ENCODE assay signal across 10 mouse cellular contexts in the genomic region with DNA sequence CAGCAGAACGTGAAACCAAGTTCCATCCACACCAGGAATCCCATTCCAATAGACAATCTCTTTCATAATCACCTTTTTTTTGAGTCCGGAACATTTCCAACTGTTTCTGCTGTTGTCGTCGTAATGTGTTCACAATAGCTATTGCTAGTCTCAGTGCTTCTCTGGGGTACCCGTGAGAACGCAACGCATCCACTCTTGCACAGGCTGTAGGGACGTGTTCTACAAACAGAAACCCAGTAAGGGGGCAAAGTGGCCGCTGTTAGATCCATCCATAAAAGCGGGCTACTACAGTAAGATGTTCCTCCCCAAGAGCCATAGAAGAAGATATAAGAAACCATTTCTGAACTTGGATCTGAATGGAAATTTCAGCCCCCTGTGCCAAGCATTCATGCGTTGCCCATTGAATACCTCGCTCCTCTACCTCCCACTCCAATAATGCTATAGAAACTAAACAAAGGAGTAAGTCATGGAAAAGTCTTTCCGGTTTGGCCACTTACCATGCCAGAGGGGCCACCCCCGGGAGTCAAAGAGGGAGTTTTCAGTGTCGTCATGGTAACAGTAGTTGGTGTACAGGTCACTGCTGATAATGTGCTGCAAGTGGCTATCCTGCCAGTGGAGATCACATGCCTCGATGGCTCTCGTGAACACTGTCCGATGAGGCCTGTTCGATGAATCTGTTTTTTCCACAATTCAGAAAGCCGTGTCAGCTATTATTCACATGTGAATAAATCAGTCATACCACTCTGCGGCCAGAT.
DNase-seq lines count a peak whose midpoint lies in the region; ATAC-seq lines count a peak whose summit lies in the region.
"Had no signal": no experiment of that assay in that cellular context is flagged by ENCODE, and none has a peak within 500 bp of the region (broad histone marks: within the 10 kb centered on the region; RNA-seq: fewer than 3 reads in every experiment).

No protein-coding gene starts in this region.

- no peaks in the 10 kb centered on the region for H3K27me3 ChIP-seq in kidney, embryonic 15.5 days
- no peaks in the 10 kb centered on the region for H3K27me3 ChIP-seq in hindbrain, embryonic 12.5 days
- H3K27me3 ChIP-seq in midbrain, embryonic 15.5 days (replicated peaks) = no peaks in the 10 kb centered on the region
- no peaks in the 10 kb centered on the region for H3K27me3 ChIP-seq in stomach, embryonic 15.5 days (replicated peaks)
- H3K27me3 ChIP-seq: embryonic facial prominence, embryonic 13.5 days had no signal

- peaks cover 76% of the 10 kb centered on the region for H3K36me3 ChIP-seq in kidney, embryonic 15.5 days
- H3K36me3 ChIP-seq in hindbrain, embryonic 12.5 days = peaks cover 24% of the 10 kb centered on the region
- H3K36me3 ChIP-seq in midbrain, embryonic 15.5 days (replicated peaks) = 0 out of 2 replicates have a peak, but pooled peaks cover 4% of the 10 kb centered on the region
- peaks cover 7% of the 10 kb centered on the region; the same call in 1 of the 2 replicates for H3K36me3 ChIP-seq in stomach, embryonic 15.5 days

- no peak for DNase-seq in kidney, adult 8-10 months
- no peak for DNase-seq in frontal cortex, postnatal 14 days (ENCODE audit: low spot score in 2 of 2)
- DNase-seq in urinary bladder, postnatal 14 days (ENCODE audit: low spot score) = no peak

- H3K4me3 ChIP-seq in kidney, embryonic 15.5 days (replicated peaks) = no peak overlapping the region
- H3K4me3 ChIP-seq in hindbrain, embryonic 12.5 days = no peak overlapping the region
- H3K4me3 ChIP-seq in midbrain, embryonic 15.5 days = no peak overlapping the region
- no peak overlapping the region for H3K4me3 ChIP-seq in stomach, embryonic 15.5 days (replicated peaks)
- H3K4me3 ChIP-seq: embryonic facial prominence, embryonic 13.5 days had no signal

- H3K27ac ChIP-seq in kidney, embryonic 15.5 days = 0 out of 2 replicates have a peak overlapping the region, but pooled peaks have one; percentile 45
- peak overlapping the region; percentile 24; the same call in 1 of the 2 replicates for H3K27ac ChIP-seq in hindbrain, embryonic 12.5 days
- H3K27ac ChIP-seq in midbrain, embryonic 15.5 days = no peak overlapping the region
- no peak overlapping the region for H3K27ac ChIP-seq in stomach, embryonic 15.5 days
- H3K27ac ChIP-seq: embryonic facial prominence, embryonic 13.5 days; liver, embryonic 14.5 days had no signal

- peak; percentile 49; the same call in 1 of the 2 replicates for ATAC-seq in kidney, embryonic 15.5 days (replicated peaks; ENCODE audit: low FRiP score)
- peak; percentile 81 for ATAC-seq in hindbrain, embryonic 12.5 days (ENCODE audit: low FRiP score)
- peak; percentile 24; the same call in 1 of the 2 replicates for ATAC-seq in midbrain, embryonic 15.5 days (replicated peaks)
- ATAC-seq in stomach, embryonic 15.5 days (ENCODE audit: insufficient read depth, low FRiP score, low read depth) = peak; percentile 73; the same call in 1 of the 2 replicates
- ATAC-seq in monocyte, adult 5-6 weeks (replicated peaks; ENCODE audit: insufficient number of reproducible peaks, low FRiP score, low TSS enrichment, poor library complexity, severe bottlenecking) = no peak

- no peaks in the 10 kb centered on the region for H3K9me3 ChIP-seq in kidney, embryonic 15.5 days (replicated peaks)
- no peaks in the 10 kb centered on the region for H3K9me3 ChIP-seq in hindbrain, embryonic 12.5 days (replicated peaks)
- no peaks in the 10 kb centered on the region for H3K9me3 ChIP-seq in midbrain, embryonic 15.5 days
- H3K9me3 ChIP-seq in stomach, embryonic 15.5 days = no peaks in the 10 kb centered on the region
- H3K9me3 ChIP-seq: embryonic facial prominence, embryonic 13.5 days had no signal

- H3K4me1 ChIP-seq in kidney, embryonic 15.5 days = 0 out of 2 replicates have a peak, but pooled peaks cover 8% of the 10 kb centered on the region
- peaks cover 20% of the 10 kb centered on the region for H3K4me1 ChIP-seq in hindbrain, embryonic 12.5 days
- H3K4me1 ChIP-seq in midbrain, embryonic 15.5 days = peaks cover 8% of the 10 kb centered on the region
- no peaks in the 10 kb centered on the region for H3K4me1 ChIP-seq in stomach, embryonic 15.5 days
- H3K4me1 ChIP-seq: embryonic facial prominence, embryonic 13.5 days had no signal

- H3K9ac ChIP-seq in kidney, embryonic 15.5 days = no peak overlapping the region
- H3K9ac ChIP-seq in hindbrain, embryonic 12.5 days = no peak overlapping the region
- no peak overlapping the region for H3K9ac ChIP-seq in midbrain, embryonic 15.5 days
- no peak overlapping the region for H3K9ac ChIP-seq in stomach, embryonic 15.5 days
- H3K9ac ChIP-seq: embryonic facial prominence, embryonic 13.5 days; liver, embryonic 14.5 days had no signal

- H3K4me2 ChIP-seq in kidney, embryonic 15.5 days = no peak overlapping the region
- no peak overlapping the region for H3K4me2 ChIP-seq in hindbrain, embryonic 12.5 days (replicated peaks)
- H3K4me2 ChIP-seq in midbrain, embryonic 15.5 days = no peak overlapping the region
- no peak overlapping the region for H3K4me2 ChIP-seq in stomach, embryonic 15.5 days
- H3K4me2 ChIP-seq: embryonic facial prominence, embryonic 13.5 days had no signal

- 84% methylated on average over 21 of the region's 21 CpGs for WGBS in kidney, embryonic 15.5 days
- 43% methylated on average over 21 of the region's 21 CpGs for WGBS in hindbrain, embryonic 12.5 days
- 35% methylated on average over 21 of the region's 21 CpGs for WGBS in midbrain, embryonic 15.5 days
- WGBS in stomach, embryonic 15.5 days = 80% methylated on average over 21 of the region's 21 CpGs

Comparison
In these comparisons a context has a peak if more than half of its experiments do, and no peak if none do; other contexts are left out.
1. H3K27ac ChIP-seq: peak in kidney, embryonic 15.5 days (single experiment) and hindbrain, embryonic 12.5 days (single experiment); none in midbrain, embryonic 15.5 days (single experiment) and stomach, embryonic 15.5 days (single experiment).